Mouse (Mus musculus) megakaryocyte, embryonic 14.5 days (primary cell): ENCODE results near the gene Rabl3. TPM values are rescaled to one million over a fixed set of nuclear protein-coding genes. Genes with fewer than 3 reads are reported as not detected.

ENCODE experiments used
- H3K27me3 ChIP-seq: replicated peaks from 2 replicates; pipeline ENCODE3; 2012; ENCODE audit warnings: inconsistent platforms
- H3K36me3 ChIP-seq: replicated peaks from 2 replicates; pipeline ENCODE3; 2012; ENCODE audit warnings: low read length, inconsistent platforms, mixed read lengths
- H3K4me1 ChIP-seq: 2 replicates; pipeline ENCODE4 v1.6.1; 2012; ENCODE audit warnings: inconsistent platforms
- H3K4me3 ChIP-seq: replicated peaks from 2 replicates; pipeline ENCODE3; 2012; ENCODE audit warnings: moderate library complexity, mild to moderate bottlenecking, inconsistent platforms
- H3K9me3 ChIP-seq: 2 replicates; pipeline ENCODE4 v1.6.1; 2012; ENCODE audit warnings: inconsistent platforms
- FLI1 ChIP-seq: IDR thresholded peaks from 2 replicates; pipeline ENCODE4 v1.6.1; 2012; ENCODE audit warnings: low read length, inconsistent platforms, mixed read lengths
- GATA1 ChIP-seq: IDR thresholded peaks from 3 replicates; pipeline ENCODE4 v1.6.1; 2012; ENCODE audit warnings: mixed read lengths, low read length, inconsistent platforms, borderline replicate concordance
- polyA plus RNA-seq: library from polyadenylated mRNA; stranded (reverse); fragments of >175 nt; gene quantifications from 2 replicates; pipeline ENCODE4 v1.2.3, GENCODE M21; 2012; ENCODE audit warnings: low replicate concordance; ENCODE audit not compliant: insufficient read depth

The Rabl3 gene
- 0.36 TPM in 1 of 2 replicates, not detected in the other for polyA plus RNA-seq

DNA sequence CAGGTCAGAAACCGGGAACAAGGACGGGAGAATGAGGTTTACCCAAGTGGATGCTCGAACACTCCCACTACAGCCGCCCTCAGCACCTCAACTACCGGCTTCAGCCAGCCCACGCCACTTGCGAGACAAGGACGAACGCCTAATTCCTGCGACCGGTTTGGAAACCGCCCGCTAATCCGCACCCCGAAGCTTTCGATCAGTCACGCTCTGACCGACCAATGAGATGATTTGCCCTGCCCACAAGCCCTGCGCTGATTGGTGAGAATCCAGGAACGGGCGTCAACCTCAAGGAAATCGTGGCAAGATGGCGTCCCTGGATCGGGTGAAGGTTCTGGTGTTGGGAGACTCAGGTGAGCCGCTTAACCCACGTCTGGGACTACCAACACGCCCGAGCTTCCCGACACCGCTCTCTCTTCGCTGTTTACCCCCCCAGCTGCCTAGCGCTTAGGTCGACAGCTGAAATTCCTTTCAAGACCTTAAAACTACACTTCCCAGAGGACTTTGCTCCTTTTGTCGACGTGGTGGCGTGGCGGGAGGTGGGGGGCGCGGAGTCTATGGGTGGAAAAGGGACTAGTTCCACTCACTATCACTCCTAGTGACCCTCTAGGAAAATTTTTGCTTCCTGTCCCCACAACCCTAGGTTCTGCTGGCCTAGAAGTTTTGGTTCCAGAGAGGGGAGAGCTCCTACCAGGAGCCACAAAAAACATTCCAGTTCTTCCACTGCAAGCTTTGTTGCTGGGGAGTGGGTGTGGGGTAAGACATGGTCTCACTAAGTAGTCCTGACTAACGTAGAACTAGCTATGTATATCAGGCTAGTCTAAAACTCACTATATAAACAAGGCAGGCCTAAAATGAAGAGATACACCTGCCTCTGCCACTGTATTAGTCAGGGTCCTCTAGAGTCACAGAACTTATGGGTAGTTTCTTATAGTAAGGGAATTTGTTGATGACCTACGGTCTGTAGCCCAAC is at the start of gene Rabl3, which contains the start of gene Gtf2e1:
Rabl3 (plus strand) TSS at position 275 of the 970 bp plus-strand sequence.
Gtf2e1 (minus strand) TSS at position 179 of the 970 bp plus-strand sequence.
- H3K27me3 ChIP-seq: no peaks in the 10 kb centered on the region
- H3K4me3 ChIP-seq: peak within 1 kb of the TSS; percentile 98
- no peaks in the 10 kb centered on the region for H3K9me3 ChIP-seq
- TF ChIP-seq FLI1 (no peak), GATA1 (no peak)
- H3K36me3 ChIP-seq: peaks cover 47% of the 10 kb centered on the region
- H3K4me1 ChIP-seq: peaks cover 52% of the 10 kb centered on the region

DNA sequence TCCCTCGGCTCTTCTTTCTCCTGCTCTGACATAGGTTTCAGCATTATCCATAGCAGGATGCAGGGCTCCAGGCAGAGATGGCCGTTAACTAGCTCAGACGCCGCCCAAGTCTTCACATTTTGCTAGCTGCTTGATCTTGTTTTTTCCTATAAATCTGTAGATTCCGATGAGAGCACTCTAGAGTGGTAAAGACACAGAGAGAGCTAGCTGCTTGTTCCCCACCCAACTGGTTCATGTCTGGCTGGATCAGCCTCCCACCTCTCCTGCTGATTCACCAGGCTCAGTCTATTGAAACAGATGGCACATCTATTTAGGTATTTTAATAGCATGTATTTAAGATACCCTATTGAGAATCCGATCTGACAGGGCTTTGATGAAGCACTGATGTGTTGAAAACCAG is 44.7 kb upstream of the Rabl3 start:
- Histone ChIP-seq H3K4me1 (no peaks in the 10 kb centered on the region), H3K27me3 (no peaks in the 10 kb centered on the region), H3K9me3 (peaks cover 10% of the 10 kb centered on the region), H3K4me3 (no peak overlapping the region), H3K36me3 (no peaks in the 10 kb centered on the region)
- TF ChIP-seq GATA1: no peak
- no peak for TF ChIP-seq FLI1

DNA sequence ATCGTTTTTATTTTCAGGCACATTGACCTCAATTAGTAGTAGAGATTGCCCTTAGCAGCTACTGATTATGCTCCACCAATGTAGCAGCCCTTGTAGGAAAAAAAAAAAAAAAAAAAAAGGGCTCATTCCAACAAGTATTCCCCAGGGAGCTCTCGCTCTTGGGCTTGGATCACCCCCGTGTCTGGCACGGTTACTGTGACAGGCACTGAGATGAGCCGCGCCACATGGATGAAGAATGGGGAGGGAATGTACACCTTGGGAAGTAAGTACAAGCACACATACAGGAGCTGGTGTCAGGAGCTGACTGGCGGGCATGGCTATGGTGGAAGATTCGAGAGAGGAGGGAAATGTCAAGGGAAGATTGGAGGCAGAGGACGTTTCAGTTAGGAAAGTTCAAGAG is 41.1 kb upstream of the Rabl3 start:
- TF ChIP-seq GATA1 (no peak), FLI1 (no peak)

DNA sequence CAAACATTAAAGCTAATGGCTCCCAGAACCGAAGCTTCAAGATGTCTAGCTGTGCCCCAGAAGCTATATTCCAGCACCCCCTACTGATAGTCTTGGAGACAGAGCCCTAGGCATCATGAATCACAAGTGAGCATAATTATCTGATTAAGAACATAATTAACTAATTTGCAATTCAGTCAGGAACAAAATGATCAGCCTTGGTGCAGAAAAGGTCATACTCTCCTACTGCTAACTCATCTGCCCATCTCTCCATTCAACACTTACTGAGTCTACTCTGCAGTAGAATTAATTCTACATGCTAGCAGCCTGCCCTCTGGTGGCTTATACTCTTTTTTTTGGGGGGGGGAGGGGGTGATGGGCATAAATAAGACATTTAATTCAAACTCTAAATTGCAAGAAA is 35.2 kb upstream of the Rabl3 start:
- Histone ChIP-seq H3K27me3 (no peaks in the 10 kb centered on the region), H3K9me3 (no peaks in the 10 kb centered on the region), H3K4me1 (peaks cover 6% of the 10 kb centered on the region), H3K36me3 (peaks cover 22% of the 10 kb centered on the region), H3K4me3 (no peak overlapping the region)
- TF ChIP-seq FLI1 (no peak), GATA1 (no peak)

More for the DNA sequence above, 41.1 kb upstream of the Rabl3 start:
- H3K27me3 ChIP-seq: no peaks in the 10 kb centered on the region
- no peak overlapping the region for H3K4me3 ChIP-seq
- peaks cover 2% of the 10 kb centered on the region for H3K4me1 ChIP-seq
- peaks cover 10% of the 10 kb centered on the region for H3K9me3 ChIP-seq
- H3K36me3 ChIP-seq: no peaks in the 10 kb centered on the region

DNA sequence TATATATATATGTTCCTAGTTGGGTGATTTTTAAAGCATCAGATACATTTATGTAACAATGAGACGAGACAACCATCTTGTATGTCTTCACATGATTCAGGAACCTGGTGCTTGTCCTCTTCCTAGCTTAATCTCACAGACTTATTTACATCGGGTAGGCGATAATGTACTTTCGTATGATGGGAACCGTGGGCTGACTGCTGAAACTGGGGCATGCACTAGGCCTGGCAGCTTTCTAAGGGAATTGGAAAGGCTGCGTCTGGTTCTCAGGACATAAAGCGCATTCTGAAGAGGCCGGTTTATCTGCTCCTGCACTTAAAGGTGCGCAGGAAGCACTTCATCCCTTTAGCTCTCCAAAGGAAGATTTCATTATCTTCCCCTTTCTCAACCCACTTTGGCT is 32.9 kb upstream of the Rabl3 start:
- TF ChIP-seq GATA1 (no peak), FLI1 (no peak)
- H3K4me3 ChIP-seq: no peak overlapping the region
- H3K27me3 ChIP-seq: no peaks in the 10 kb centered on the region
- H3K4me1 ChIP-seq: peaks cover 6% of the 10 kb centered on the region
- H3K9me3 ChIP-seq: no peaks in the 10 kb centered on the region
- H3K36me3 ChIP-seq: peaks cover 44% of the 10 kb centered on the region

DNA sequence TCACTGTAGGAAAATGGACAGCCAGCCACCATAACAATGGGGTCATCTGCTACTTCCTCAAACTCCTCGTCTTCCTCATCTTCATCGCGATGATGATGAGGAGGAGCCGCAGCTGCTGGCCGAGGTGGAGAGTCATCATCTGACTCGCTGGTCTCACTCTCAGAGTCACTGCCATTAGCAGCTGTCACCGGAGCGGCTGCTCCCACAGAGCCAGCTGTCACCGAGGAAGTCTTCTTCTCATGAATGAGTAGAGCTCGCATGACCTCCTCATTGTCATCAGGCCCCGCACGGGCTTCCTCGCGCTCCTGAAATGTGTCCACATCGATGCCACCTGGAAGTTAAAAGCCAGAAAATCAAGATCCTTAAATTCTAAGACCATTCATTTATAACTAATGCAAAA is 28.2 kb upstream of the Rabl3 start:
- no peak for TF ChIP-seq GATA1
- no peak for TF ChIP-seq FLI1
- Histone ChIP-seq H3K4me3 (no peak overlapping the region), H3K4me1 (no peaks in the 10 kb centered on the region; the same call in 1 of the 2 replicates), H3K27me3 (no peaks in the 10 kb centered on the region), H3K36me3 (peaks cover 85% of the 10 kb centered on the region), H3K9me3 (no peaks in the 10 kb centered on the region)

DNA sequence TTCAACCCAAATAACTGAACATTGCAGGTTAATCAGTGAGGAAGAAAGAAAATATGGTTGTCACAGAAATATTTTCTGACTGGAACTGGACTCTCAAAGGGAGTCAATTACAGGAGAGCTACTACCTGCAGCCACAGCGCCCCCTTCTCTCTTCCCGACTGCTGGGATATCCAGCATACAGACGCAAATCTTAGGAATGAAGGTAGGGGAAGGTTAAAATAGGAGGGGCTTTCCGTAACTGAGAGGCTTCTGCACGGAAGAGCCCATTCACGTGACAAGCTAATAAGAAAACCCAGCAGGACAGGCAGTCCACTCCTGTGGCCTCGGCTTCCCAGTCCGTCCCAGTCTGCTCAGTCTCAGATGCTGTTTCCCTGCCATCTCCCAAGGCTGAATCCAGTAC is 25.0 kb upstream of the Rabl3 start:
- TF ChIP-seq GATA1 (no peak), FLI1 (no peak)
- Histone ChIP-seq H3K9me3 (no peaks in the 10 kb centered on the region), H3K4me1 (peaks cover 24% of the 10 kb centered on the region), H3K27me3 (no peaks in the 10 kb centered on the region), H3K36me3 (peaks cover 87% of the 10 kb centered on the region), H3K4me3 (no peak overlapping the region)

DNA sequence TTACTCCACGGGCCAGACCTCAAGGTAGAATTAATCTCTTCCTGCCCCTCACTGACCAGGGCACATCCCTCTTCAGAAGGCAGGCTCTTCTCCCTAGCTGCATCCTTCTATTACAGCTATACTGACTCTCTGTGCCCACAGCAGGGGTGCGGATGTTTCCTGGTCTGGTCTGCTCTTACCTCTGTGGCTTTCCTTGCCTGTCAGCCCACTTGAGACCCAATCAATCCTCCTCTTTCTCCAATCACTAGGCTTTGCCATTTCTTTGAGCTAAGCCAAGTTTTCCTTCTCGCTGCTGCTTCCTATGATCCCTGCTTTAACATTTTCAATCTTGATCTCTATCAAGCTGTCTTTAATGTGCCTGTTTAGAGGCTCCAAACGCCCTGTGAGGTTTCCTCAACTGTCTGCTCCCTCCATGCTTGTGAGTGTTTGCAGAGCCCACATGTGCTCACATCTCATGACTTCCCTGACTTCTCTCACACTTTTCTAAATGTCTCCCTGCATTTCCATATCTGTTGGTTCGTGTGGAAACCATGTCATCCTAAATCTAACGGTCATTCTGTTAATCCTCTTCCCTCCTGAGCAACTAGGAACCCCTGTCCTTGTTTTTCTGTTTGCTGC is 23.2 kb upstream of the Rabl3 start:
- Histone ChIP-seq H3K4me1 (peaks cover 29% of the 10 kb centered on the region), H3K4me3 (no peak overlapping the region), H3K9me3 (peaks cover 11% of the 10 kb centered on the region), H3K27me3 (no peaks in the 10 kb centered on the region), H3K36me3 (peaks cover 88% of the 10 kb centered on the region)
- no peak for TF ChIP-seq GATA1
- no peak for TF ChIP-seq FLI1

DNA sequence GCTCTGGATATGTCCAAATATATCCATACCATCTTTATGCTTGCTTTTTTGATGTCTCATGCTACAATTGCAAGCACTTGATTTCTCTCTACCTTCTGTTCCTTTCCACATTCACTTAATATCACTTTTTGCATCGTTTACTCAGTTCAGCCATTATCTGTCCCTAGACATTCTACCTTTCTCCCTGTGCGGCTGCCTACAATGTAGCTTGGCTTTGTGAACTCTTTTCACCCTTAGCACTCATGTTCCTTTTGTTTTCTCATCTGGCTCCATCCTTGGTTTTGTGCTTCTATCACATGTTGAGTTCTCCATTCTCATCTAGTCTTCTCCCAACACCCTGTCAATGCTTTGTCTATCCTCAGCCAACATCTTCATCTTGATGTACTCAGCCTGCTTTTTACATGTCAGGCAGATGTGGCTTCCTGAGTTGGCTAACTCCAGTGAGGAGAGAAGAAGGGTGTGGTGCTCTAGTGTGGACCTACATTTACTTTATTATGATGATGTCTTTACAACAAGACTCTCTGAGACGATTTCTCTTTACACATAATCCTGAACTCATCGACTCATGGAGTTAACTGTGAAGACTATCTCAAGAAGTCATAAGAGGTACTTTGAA is 22.0 kb upstream of the Rabl3 start:
- Histone ChIP-seq H3K4me1 (peaks cover 29% of the 10 kb centered on the region), H3K4me3 (no peak overlapping the region), H3K36me3 (peaks cover 88% of the 10 kb centered on the region), H3K9me3 (peaks cover 17% of the 10 kb centered on the region), H3K27me3 (no peaks in the 10 kb centered on the region)
- TF ChIP-seq FLI1 (no peak), GATA1 (no peak)

DNA sequence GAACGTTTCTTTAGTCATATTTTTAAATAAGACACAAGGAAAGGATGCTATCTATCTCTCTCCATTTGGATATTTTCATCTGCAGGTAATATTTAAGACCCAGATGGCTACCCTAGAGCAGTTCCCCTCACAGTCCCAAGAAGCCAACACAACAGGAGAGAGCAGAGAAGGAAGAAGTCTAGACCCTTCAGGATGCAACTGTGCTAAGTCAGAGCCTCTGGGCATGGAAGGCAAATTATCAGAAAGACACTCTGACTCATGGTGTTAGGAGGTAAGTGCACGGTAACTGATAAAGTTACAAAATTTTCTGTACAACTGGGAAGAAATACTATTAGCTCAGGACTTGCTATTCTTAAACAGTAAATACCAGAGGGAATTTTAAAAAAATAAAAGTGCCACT is 21.0 kb upstream of the Rabl3 start:
- Histone ChIP-seq H3K9me3 (peaks cover 22% of the 10 kb centered on the region), H3K27me3 (no peaks in the 10 kb centered on the region), H3K4me1 (peaks cover 29% of the 10 kb centered on the region), H3K36me3 (peaks cover 89% of the 10 kb centered on the region), H3K4me3 (no peak overlapping the region)
- TF ChIP-seq FLI1 (no peak), GATA1 (no peak)
